Mouse (Mus musculus): Measurements from ENCODE around the gene Ugt1a8. TPM values are rescaled to one million over a fixed set of nuclear protein-coding genes. Genes with fewer than 3 reads are reported as not detected.
A peak's percentile ranks its signal among the peaks of the same experiment; 100 is the strongest.

Ugt1a8 gene
- polyA plus RNA-seq, 1 experiment = not detected

GRCm38 (mm10) chr1:88070902-88071301 lies 16.7 kb upstream of the Ugt1a8 start:
- no peak overlapping the region for H3K4me3 ChIP-seq (ENCODE audit: insufficient read depth, poor library complexity, severe bottlenecking)
- no peak for TF ChIP-seq CTCF (IDR thresholded peaks at IDR 0.05; ENCODE audit: control insufficient read depth, insufficient read depth, insufficient read length)
- no peak for TF ChIP-seq MAX (IDR thresholded peaks at IDR 0.05)
- TF ChIP-seq MYOD1 (IDR thresholded peaks at IDR 0.05; ENCODE audit: control insufficient read depth, insufficient read length, low read depth) = no peak
- TF ChIP-seq MYOG (IDR thresholded peaks at IDR 0.05; ENCODE audit: control insufficient read depth, extremely low read depth, insufficient read length) = no peak
- no peak for TF ChIP-seq FOSL1 (IDR thresholded peaks at IDR 0.05; ENCODE audit: insufficient read depth, low read length, poor library complexity, severe bottlenecking)
- no peak for TF ChIP-seq CEBPB (IDR thresholded peaks at IDR 0.05; ENCODE audit: low read depth)
- no peak for TF ChIP-seq USF1 (IDR thresholded peaks at IDR 0.05; ENCODE audit: low read depth)
- H3ac ChIP-seq (ENCODE audit: control insufficient read depth, insufficient read length, low read depth) = no peak overlapping the region
- H3K79me2 ChIP-seq (ENCODE audit: control insufficient read depth, insufficient read depth) = no peaks in the 10 kb centered on the region
- H3K27me3 ChIP-seq (ENCODE audit: control insufficient read depth, insufficient read depth, insufficient read length) = no peaks in the 10 kb centered on the region
- no peaks in the 10 kb centered on the region for H3K36me3 ChIP-seq (ENCODE audit: control insufficient read depth, insufficient read depth)
- no peaks in the 10 kb centered on the region for H3K79me3 ChIP-seq (ENCODE audit: low read depth)

GRCm38 (mm10) chr1:88074471-88074870 lies 13.1 kb upstream of the Ugt1a8 start:
- Histone ChIP-seq H3K27me3 (ENCODE audit: control insufficient read depth, insufficient read depth, insufficient read length) (no peaks in the 10 kb centered on the region), H3ac (ENCODE audit: control insufficient read depth, insufficient read length, low read depth) (no peak overlapping the region), H3K36me3 (ENCODE audit: control insufficient read depth, insufficient read depth) (no peaks in the 10 kb centered on the region), H3K79me3 (ENCODE audit: low read depth) (no peaks in the 10 kb centered on the region), H3K4me3 (ENCODE audit: insufficient read depth, poor library complexity, severe bottlenecking) (no peak overlapping the region), H3K79me2 (ENCODE audit: control insufficient read depth, insufficient read depth) (no peaks in the 10 kb centered on the region)
- TF ChIP-seq CTCF (IDR thresholded peaks at IDR 0.05; ENCODE audit: control insufficient read depth, insufficient read depth, insufficient read length) (no peak), CEBPB (IDR thresholded peaks at IDR 0.05; ENCODE audit: low read depth) (no peak), USF1 (IDR thresholded peaks at IDR 0.05; ENCODE audit: low read depth) (no peak), MAX (IDR thresholded peaks at IDR 0.05) (no peak), FOSL1 (IDR thresholded peaks at IDR 0.05; ENCODE audit: insufficient read depth, low read length, poor library complexity, severe bottlenecking) (no peak)

GRCm38 (mm10) chr1:88077128-88077527 lies 10.5 kb upstream of the Ugt1a8 start:
- no peak overlapping the region for H3ac ChIP-seq (ENCODE audit: control insufficient read depth, insufficient read length, low read depth)
- peak; percentile 67 for TF ChIP-seq USF1 (IDR thresholded peaks at IDR 0.05; ENCODE audit: low read depth)
- TF ChIP-seq CTCF (IDR thresholded peaks at IDR 0.05; ENCODE audit: control insufficient read depth, insufficient read depth, insufficient read length) = no peak
- no peak for TF ChIP-seq FOSL1 (IDR thresholded peaks at IDR 0.05; ENCODE audit: insufficient read depth, low read length, poor library complexity, severe bottlenecking)
- H3K4me3 ChIP-seq (ENCODE audit: insufficient read depth, poor library complexity, severe bottlenecking) = no peak overlapping the region
- H3K36me3 ChIP-seq (ENCODE audit: control insufficient read depth, insufficient read depth) = no peaks in the 10 kb centered on the region
- H3K27me3 ChIP-seq (ENCODE audit: control insufficient read depth, insufficient read depth, insufficient read length) = peaks cover under 1% of the 10 kb centered on the region
- H3K79me3 ChIP-seq (ENCODE audit: low read depth) = no peaks in the 10 kb centered on the region
- no peaks in the 10 kb centered on the region for H3K79me2 ChIP-seq (ENCODE audit: control insufficient read depth, insufficient read depth)

- no peak overlapping the region for H3ac ChIP-seq (ENCODE audit: control insufficient read depth, insufficient read length, low read depth)
- peaks cover 6% of the 10 kb centered on the region for H3K27me3 ChIP-seq (ENCODE audit: control insufficient read depth, insufficient read depth, insufficient read length)
- H3K79me3 ChIP-seq (ENCODE audit: low read depth) = no peaks in the 10 kb centered on the region
- no peaks in the 10 kb centered on the region for H3K36me3 ChIP-seq (ENCODE audit: control insufficient read depth, insufficient read depth)
- H3K79me2 ChIP-seq (ENCODE audit: control insufficient read depth, insufficient read depth) = no peaks in the 10 kb centered on the region
- no peak for TF ChIP-seq CEBPB (IDR thresholded peaks at IDR 0.05; ENCODE audit: low read depth)
- TF ChIP-seq MAX (IDR thresholded peaks at IDR 0.05) = no peak
- TF ChIP-seq MYOG (IDR thresholded peaks at IDR 0.05; ENCODE audit: control insufficient read depth, extremely low read depth, insufficient read length) = no peak
- TF ChIP-seq FOSL1 (IDR thresholded peaks at IDR 0.05; ENCODE audit: insufficient read depth, low read length, poor library complexity, severe bottlenecking) = no peak
- no peak for TF ChIP-seq MYOD1 (IDR thresholded peaks at IDR 0.05; ENCODE audit: control insufficient read depth, insufficient read length, low read depth)
- no peak for TF ChIP-seq CTCF (IDR thresholded peaks at IDR 0.05; ENCODE audit: control insufficient read depth, insufficient read depth, insufficient read length)
- TF ChIP-seq USF1 (IDR thresholded peaks at IDR 0.05; ENCODE audit: low read depth) = no peak
- H3K4me3 ChIP-seq (ENCODE audit: insufficient read depth, poor library complexity, severe bottlenecking) = no peak overlapping the region
Observed at GRCm38 (mm10) chr1:88081670-88082069, 5.9 kb upstream of the Ugt1a8 start.

- H3K27me3 ChIP-seq (ENCODE audit: control insufficient read depth, insufficient read depth, insufficient read length) = peaks cover 19% of the 10 kb centered on the region
- no peaks in the 10 kb centered on the region for H3K79me2 ChIP-seq (ENCODE audit: control insufficient read depth, insufficient read depth)
- H3K79me3 ChIP-seq (ENCODE audit: low read depth) = no peaks in the 10 kb centered on the region
- no peak overlapping the region for H3ac ChIP-seq (ENCODE audit: control insufficient read depth, insufficient read length, low read depth)
- TF ChIP-seq CTCF (IDR thresholded peaks at IDR 0.05; ENCODE audit: control insufficient read depth, insufficient read depth, insufficient read length) (no peak), CEBPB (IDR thresholded peaks at IDR 0.05; ENCODE audit: low read depth) (no peak), USF1 (IDR thresholded peaks at IDR 0.05; ENCODE audit: low read depth) (no peak), MYOG (IDR thresholded peaks at IDR 0.05; ENCODE audit: control insufficient read depth, extremely low read depth, insufficient read length) (no peak), MYOD1 (IDR thresholded peaks at IDR 0.05; ENCODE audit: control insufficient read depth, insufficient read length, low read depth) (no peak)
- no peaks in the 10 kb centered on the region for H3K36me3 ChIP-seq (ENCODE audit: control insufficient read depth, insufficient read depth)
- H3K4me3 ChIP-seq (ENCODE audit: insufficient read depth, poor library complexity, severe bottlenecking) = no peak overlapping the region
Observed at GRCm38 (mm10) chr1:88086125-88086524, 1.5 kb upstream of the Ugt1a8 start.

GRCm38 (mm10) chr1:88092341-88092740 lies 4.7 kb downstream of the Ugt1a8 start:
- Histone ChIP-seq H3K79me2 (ENCODE audit: control insufficient read depth, insufficient read depth) (no peaks in the 10 kb centered on the region), H3ac (ENCODE audit: control insufficient read depth, insufficient read length, low read depth) (no peak overlapping the region), H3K36me3 (ENCODE audit: control insufficient read depth, insufficient read depth) (no peaks in the 10 kb centered on the region), H3K4me3 (ENCODE audit: insufficient read depth, poor library complexity, severe bottlenecking) (no peak overlapping the region), H3K79me3 (ENCODE audit: low read depth) (no peaks in the 10 kb centered on the region), H3K27me3 (ENCODE audit: control insufficient read depth, insufficient read depth, insufficient read length) (peaks cover 13% of the 10 kb centered on the region)
- TF ChIP-seq CTCF (IDR thresholded peaks at IDR 0.05; ENCODE audit: control insufficient read depth, insufficient read depth, insufficient read length) (no peak), MYOD1 (IDR thresholded peaks at IDR 0.05; ENCODE audit: control insufficient read depth, insufficient read length, low read depth) (no peak), FOSL1 (IDR thresholded peaks at IDR 0.05; ENCODE audit: insufficient read depth, low read length, poor library complexity, severe bottlenecking) (no peak), MAX (IDR thresholded peaks at IDR 0.05) (no peak), MYOG (IDR thresholded peaks at IDR 0.05; ENCODE audit: control insufficient read depth, extremely low read depth, insufficient read length) (no peak)

Measured in C2C12 (cell line).